Mouse (Mus musculus) limb, embryonic 10.5 days (tissue): Measurements from ENCODE around the gene Arhgef1. TPM values are rescaled to one million over a fixed set of nuclear protein-coding genes. Genes with fewer than 3 reads are reported as not detected.

Experiments
- microRNA-seq: library from miRNA; unstranded; fragments of <30 nt; microRNA quantifications from one replicate; pipeline ENCODE4, GENCODE M21; 2017
- polyA plus RNA-seq: library from polyadenylated mRNA; unstranded; fragments of >200 nt; fragmentation: Nextera tagmentation; extraction: Ambion mirVana; gene quantifications from 2 replicates; pipeline ENCODE4 v1.2.1, GENCODE M21; 2016

The Arhgef1 gene
- polyA plus RNA-seq, 1 experiment from 2014 or later: 100 TPM

Small RNA genes within 50 kb of the gene (microRNA-seq; reads per million reads assigned to microRNA genes)
- gene Mir7046: not detected

Other genes starting within 250 kb of the Arhgef1 start
- not detected in 2 replicates for gene Tex101, start 226.2 kb upstream of the Arhgef1 start, polyA plus RNA-seq
- gene BC049730, start 193.7 kb upstream of the Arhgef1 start, polyA plus RNA-seq: not detected in 2 replicates
- gene Gm4763, start 176.0 kb upstream of the Arhgef1 start, polyA plus RNA-seq: not detected in 2 replicates
- gene Cd177, start 142.6 kb upstream of the Arhgef1 start, polyA plus RNA-seq: not detected in 2 replicates
- gene Ceacam10, start 125.7 kb upstream of the Arhgef1 start, polyA plus RNA-seq: 0.20 and 0.34 TPM in 2 replicates
- 15.1 and 17.8 TPM in 2 replicates for gene Gm9844, start 40.7 kb upstream of the Arhgef1 start, polyA plus RNA-seq
- gene Lypd4, start 33.0 kb upstream of the Arhgef1 start, polyA plus RNA-seq: not detected in 2 replicates
- not detected in 2 replicates for gene Dmrtc2, start 32.9 kb upstream of the Arhgef1 start, polyA plus RNA-seq
- 2,143 and 2,281 TPM in 2 replicates for gene Rps19, start 18.5 kb upstream of the Arhgef1 start, polyA plus RNA-seq
- 0.31 and 0.36 TPM in 2 replicates for gene Cd79a, start 5.5 kb upstream of the Arhgef1 start, polyA plus RNA-seq
- not detected in 2 replicates for gene Gm4881, start 41.6 kb downstream of the Arhgef1 start, polyA plus RNA-seq
- gene Rabac1, start 69.8 kb downstream of the Arhgef1 start, polyA plus RNA-seq: 57.5 and 57.8 TPM in 2 replicates
- 0.05 and 0.15 TPM in 2 replicates for gene Atp1a3, start 103.0 kb downstream of the Arhgef1 start, polyA plus RNA-seq
- 5.4 and 8.7 TPM in 2 replicates for gene Grik5, start 169.4 kb downstream of the Arhgef1 start, polyA plus RNA-seq
- 44.1 and 48.3 TPM in 2 replicates for gene Zfp574, start 169.7 kb downstream of the Arhgef1 start, polyA plus RNA-seq